Mouse (Mus musculus) urinary bladder, postnatal 25 days (tissue): ENCODE results near the gene Pde4b.

ENCODE experiments used
- DNase-seq: peaks from one replicate; pipeline ENCODE4 v3.0.0; 2022; ENCODE audit warnings: low spot score

Pde4b gene

GRCm38 (mm10) chr4:102177258-102177657 is 89.9 kb downstream of the Pde4b start:
- no peak for DNase-seq

GRCm38 (mm10) chr4:102186888-102187287 is 99.5 kb downstream of the Pde4b start:
- no peak for DNase-seq

- DNase-seq = no peak
Observed at GRCm38 (mm10) chr4:102197707-102198106, 110.4 kb downstream of the Pde4b start.

- DNase-seq = no peak
Observed at GRCm38 (mm10) chr4:102209773-102210172, 122.4 kb downstream of the Pde4b start.

- DNase-seq = peak; percentile 9
Observed at GRCm38 (mm10) chr4:102226700-102227099, 139.4 kb downstream of the Pde4b start.

- peak; percentile 11 for DNase-seq
Observed at GRCm38 (mm10) chr4:102228953-102229586, 141.7 kb downstream of the Pde4b start.

- no peak for DNase-seq
Observed at GRCm38 (mm10) chr4:102230898-102231297, 143.6 kb downstream of the Pde4b start.

- no peak for DNase-seq
Observed at GRCm38 (mm10) chr4:102233633-102234032, 146.3 kb downstream of the Pde4b start.

- DNase-seq = no peak
Observed at GRCm38 (mm10) chr4:102235151-102235550, 147.8 kb downstream of the Pde4b start.

- no peak for DNase-seq
Observed at GRCm38 (mm10) chr4:102239102-102239501, 151.8 kb downstream of the Pde4b start.

- no peak for DNase-seq
Observed at GRCm38 (mm10) chr4:102239657-102240390, 152.5 kb downstream of the Pde4b start.

GRCm38 (mm10) chr4:102240754-102241427 is 153.5 kb downstream of the Pde4b start:
- no peak for DNase-seq

- no peak for DNase-seq
Observed at GRCm38 (mm10) chr4:102253994-102254393, 166.7 kb downstream of the Pde4b start.

- no peak for DNase-seq
Observed at GRCm38 (mm10) chr4:102254466-102255294, 167.3 kb downstream of the Pde4b start.

- no peak for DNase-seq
Observed at GRCm38 (mm10) chr4:102255295-102255670, 167.9 kb downstream of the Pde4b start.

- no peak for DNase-seq
Observed at GRCm38 (mm10) chr4:102256170-102256960, 169.0 kb downstream of the Pde4b start.

- no peak for DNase-seq
Observed at GRCm38 (mm10) chr4:102260216-102260615, 172.9 kb downstream of the Pde4b start.

GRCm38 (mm10) chr4:102272313-102272712 is 185.0 kb downstream of the Pde4b start:
- no peak for DNase-seq

GRCm38 (mm10) chr4:102272749-102273148 is 185.4 kb downstream of the Pde4b start:
- no peak for DNase-seq

- no peak for DNase-seq
Observed at GRCm38 (mm10) chr4:102275716-102276115, 188.4 kb downstream of the Pde4b start.

- DNase-seq = no peak
Observed at GRCm38 (mm10) chr4:102278958-102279357, 191.6 kb downstream of the Pde4b start.
